ENCODE assay signal across 15 mouse cellular contexts in the genomic region with DNA sequence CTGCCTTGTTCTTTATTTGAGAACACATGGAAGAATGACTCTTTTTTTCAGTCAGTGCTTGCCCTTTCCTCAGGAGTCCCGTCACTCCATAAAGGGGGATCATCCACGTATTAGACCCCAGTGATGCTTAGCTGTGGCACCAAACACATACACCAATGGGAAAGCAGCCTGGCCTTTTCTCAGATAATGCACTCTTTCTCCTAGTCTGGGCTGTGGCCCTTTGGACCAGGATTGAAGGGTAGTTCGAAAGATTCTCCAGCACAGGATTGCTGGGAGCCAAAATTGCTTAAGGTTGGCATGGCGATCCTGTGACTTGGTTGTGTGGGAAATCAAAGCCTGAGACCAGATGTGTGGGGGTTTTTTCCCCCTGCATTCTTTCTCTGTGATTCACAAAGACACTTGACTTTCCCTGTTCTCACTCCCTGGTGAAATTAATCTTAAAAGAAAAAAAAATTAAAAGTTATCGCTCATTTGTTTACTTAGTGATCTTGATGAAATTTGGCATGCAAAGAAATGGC.
A peak's percentile ranks its signal among the peaks of the same experiment; 100 is the strongest.
DNase-seq lines count a peak whose midpoint lies in the region; ATAC-seq lines count a peak whose summit lies in the region.
"Had no signal": no experiment of that assay in that cellular context is flagged by ENCODE, and none has a peak within 500 bp of the region (broad histone marks: within the 10 kb centered on the region; RNA-seq: fewer than 3 reads in every experiment).

No protein-coding gene starts in this region.

- no peaks in the 10 kb centered on the region for H3K27me3 ChIP-seq in forebrain, embryonic 11.5 days (ENCODE audit: control insufficient read depth, insufficient read depth, low read length)
- H3K27me3 ChIP-seq in hindbrain, embryonic 14.5 days (ENCODE audit: control insufficient read depth, insufficient read depth, low read length): no peaks in the 10 kb centered on the region
- no peaks in the 10 kb centered on the region for H3K27me3 ChIP-seq in midbrain, embryonic 16.5 days (ENCODE audit: control insufficient read depth, insufficient read depth, low read depth, low read length)
- H3K27me3 ChIP-seq: limb, embryonic 15.5 days had no signal

- H3K4me2 ChIP-seq in forebrain, embryonic 11.5 days (ENCODE audit: low read depth, low read length, severe bottlenecking): no peak overlapping the region
- no peak overlapping the region for H3K4me2 ChIP-seq in hindbrain, embryonic 14.5 days (replicated peaks)
- H3K4me2 ChIP-seq in midbrain, embryonic 16.5 days (ENCODE audit: low read length): no peak overlapping the region
- H3K4me2 ChIP-seq: heart, embryonic 11.5 days; limb, embryonic 15.5 days had no signal

- H3K27ac ChIP-seq in forebrain, embryonic 11.5 days (ENCODE audit: low read depth, low read length): no peak overlapping the region
- peak overlapping the region; percentile 85 for H3K27ac ChIP-seq in hindbrain, embryonic 14.5 days
- peak overlapping the region; percentile 74 for H3K27ac ChIP-seq in midbrain, embryonic 16.5 days (ENCODE audit: low read length)
- H3K27ac ChIP-seq: limb, embryonic 15.5 days had no signal

- 22% methylated on average over 5 of the region's 5 CpGs for WGBS in forebrain, embryonic 11.5 days
- 19% methylated on average over 5 of the region's 5 CpGs for WGBS in hindbrain, embryonic 14.5 days
- WGBS in midbrain, embryonic 16.5 days: 18% methylated on average over 5 of the region's 5 CpGs

- peaks cover 12% of the 10 kb centered on the region; the same call in 1 of the 2 replicates for H3K4me1 ChIP-seq in forebrain, embryonic 11.5 days (replicated peaks; ENCODE audit: control insufficient read depth, insufficient read depth, low read length)
- peaks cover 43% of the 10 kb centered on the region for H3K4me1 ChIP-seq in hindbrain, embryonic 14.5 days (replicated peaks; ENCODE audit: control insufficient read depth, insufficient read depth, low read length)
- peaks cover 48% of the 10 kb centered on the region for H3K4me1 ChIP-seq in midbrain, embryonic 16.5 days (ENCODE audit: control insufficient read depth, insufficient read depth, low read length)
- H3K4me1 ChIP-seq: limb, embryonic 15.5 days had no signal

- DNase-seq in embryo, embryonic 11 days: peak; percentile 35
- DNase-seq in forebrain, embryonic 11.5 days (ENCODE audit: low spot score): no peak
- DNase-seq in hindbrain, embryonic 14.5 days (ENCODE audit: low spot score): no peak
- no peak for DNase-seq in retina, embryonic 14.5 days (ENCODE audit: low spot score)
- DNase-seq in left cerebral cortex, postnatal 25 days (ENCODE audit: low spot score in 2 of 2): no peak
- no peak for DNase-seq in MN1 (ENCODE audit: low spot score)
- DNase-seq: cerebellum, adult 8-10 months; gastrocnemius, postnatal 36 days; heart, postnatal 4 days; kidney, adult 18-20 months; kidney, postnatal 4 days; lung, adult 18-20 months had no signal

- 0 out of 2 replicates have a peak, but pooled peaks have one; percentile 22 for ATAC-seq in forebrain, embryonic 11.5 days (replicated peaks; ENCODE audit: low FRiP score)
- peak; percentile 26; the same call in 1 of the 2 replicates for ATAC-seq in hindbrain, embryonic 14.5 days (ENCODE audit: low FRiP score)
- ATAC-seq in midbrain, embryonic 16.5 days: no peak; the same call in 1 of the 2 replicates

- peaks cover 2% of the 10 kb centered on the region; the same call in 1 of the 2 replicates for H3K36me3 ChIP-seq in forebrain, embryonic 11.5 days (ENCODE audit: control insufficient read depth, insufficient read depth, low read length)
- H3K36me3 ChIP-seq in hindbrain, embryonic 14.5 days (replicated peaks; ENCODE audit: control insufficient read depth, insufficient read depth): peaks cover 53% of the 10 kb centered on the region
- peaks cover 8% of the 10 kb centered on the region; the same call in 1 of the 2 replicates for H3K36me3 ChIP-seq in midbrain, embryonic 16.5 days (ENCODE audit: control insufficient read depth, insufficient read depth, low read length)
- H3K36me3 ChIP-seq: limb, embryonic 15.5 days had no signal

- no peak overlapping the region for H3K9ac ChIP-seq in forebrain, embryonic 11.5 days (ENCODE audit: low read length)
- no peak overlapping the region for H3K9ac ChIP-seq in hindbrain, embryonic 14.5 days
- no peak overlapping the region for H3K9ac ChIP-seq in midbrain, embryonic 16.5 days (ENCODE audit: low read depth, low read length)
- H3K9ac ChIP-seq: limb, embryonic 15.5 days had no signal

- no peak overlapping the region for H3K4me3 ChIP-seq in forebrain, embryonic 11.5 days (ENCODE audit: low read depth, low read length)
- no peak overlapping the region for H3K4me3 ChIP-seq in hindbrain, embryonic 14.5 days (replicated peaks; ENCODE audit: low read length)
- H3K4me3 ChIP-seq in midbrain, embryonic 16.5 days (ENCODE audit: low read depth, low read length): no peak overlapping the region
- H3K4me3 ChIP-seq: limb, embryonic 15.5 days had no signal

- intact Hi-C loops in left cerebral cortex, postnatal 25 days (cut with DNase I): no loop called here

- H3K9me3 ChIP-seq in forebrain, embryonic 11.5 days (ENCODE audit: control insufficient read depth, low read length): no peaks in the 10 kb centered on the region
- H3K9me3 ChIP-seq in hindbrain, embryonic 14.5 days (ENCODE audit: control insufficient read depth, low read length): no peaks in the 10 kb centered on the region
- no peaks in the 10 kb centered on the region for H3K9me3 ChIP-seq in midbrain, embryonic 16.5 days (replicated peaks; ENCODE audit: control insufficient read depth, low read length, poor library complexity, severe bottlenecking)
- H3K9me3 ChIP-seq: limb, embryonic 15.5 days had no signal
